Mouse (Mus musculus): ENCODE measurements around the gene Srp54b. TPM values are rescaled to one million over a fixed set of nuclear protein-coding genes. Genes with fewer than 3 reads are reported as not detected.

The Srp54b gene
- polyA plus RNA-seq (2012), result 61.9 and 70.2 TPM in 2 replicates

GRCm38 (mm10) chr12:55154559-55155448 is at the start of gene Srp54b:
Gene Srp54b (plus strand): TSS chr12:55155104.

GRCm38 (mm10) chr12:55124242-55124641 is 30.7 kb upstream of the Srp54b start, which contains the start of gene Fam177a:
Gene Fam177a (plus strand): TSS chr12:55124469.

GRCm38 (mm10) chr12:55199306-55199705 is 44.4 kb downstream of the Srp54b start, which contains the start of gene 1700047I17Rik2:
Gene 1700047I17Rik2 (plus strand): TSS chr12:55199592.

GRCm38 (mm10) chr12:55229626-55230519 is 75.0 kb downstream of the Srp54b start, which contains the start of gene Srp54c:
Gene Srp54c (plus strand): TSS chr12:55230168.

Other genes with a start within 250 kb of the Srp54b start
- 0.70 and 0.71 TPM in 2 replicates for gene Gm20403, start 168.6 kb upstream of the Srp54b start, polyA plus RNA-seq (2012)
- 30.5 and 32.0 TPM in 2 replicates for gene Baz1a, start 140.8 kb upstream of the Srp54b start, polyA plus RNA-seq (2012)
- gene 2700097O09Rik, start 75.0 kb upstream of the Srp54b start, polyA plus RNA-seq (2012), result 0.37 and 1.0 TPM in 2 replicates
- gene Srp54a, start 74.8 kb upstream of the Srp54b start, polyA plus RNA-seq (2012), result 23.1 and 32.8 TPM in 2 replicates
- 6.8 and 10.5 TPM in 2 replicates for gene Fam177a, start 30.6 kb upstream of the Srp54b start, polyA plus RNA-seq (2012)
- not detected in 2 replicates for gene 1700047I17Rik2, start 44.5 kb downstream of the Srp54b start, polyA plus RNA-seq (2012)
- gene Srp54c, start 75.1 kb downstream of the Srp54b start, polyA plus RNA-seq (2012), result 1.9 and 2.6 TPM in 2 replicates
- 1.6 and 2.1 TPM in 2 replicates for gene 1110008L16Rik, start 144.5 kb downstream of the Srp54b start, polyA plus RNA-seq (2012)
- gene Ppp2r3c, start 147.9 kb downstream of the Srp54b start, polyA plus RNA-seq (2012), result 0.91 and 1.0 TPM in 2 replicates
- gene Psma6, start 229.1 kb downstream of the Srp54b start, polyA plus RNA-seq (2012), result 19.6 and 23.1 TPM in 2 replicates

Data from megakaryocyte-erythroid progenitor cell, adult 5 weeks (primary cell).